Mouse (Mus musculus): ENCODE measurements around the gene Tctex1d2. TPM values are rescaled to one million over a fixed set of nuclear protein-coding genes. Genes with fewer than 3 reads are reported as not detected.

Tctex1d2 gene
- total and polyA plus RNA-seq, 3 experiments, result 13.0 to 239 (median 23.7) TPM

DNA sequence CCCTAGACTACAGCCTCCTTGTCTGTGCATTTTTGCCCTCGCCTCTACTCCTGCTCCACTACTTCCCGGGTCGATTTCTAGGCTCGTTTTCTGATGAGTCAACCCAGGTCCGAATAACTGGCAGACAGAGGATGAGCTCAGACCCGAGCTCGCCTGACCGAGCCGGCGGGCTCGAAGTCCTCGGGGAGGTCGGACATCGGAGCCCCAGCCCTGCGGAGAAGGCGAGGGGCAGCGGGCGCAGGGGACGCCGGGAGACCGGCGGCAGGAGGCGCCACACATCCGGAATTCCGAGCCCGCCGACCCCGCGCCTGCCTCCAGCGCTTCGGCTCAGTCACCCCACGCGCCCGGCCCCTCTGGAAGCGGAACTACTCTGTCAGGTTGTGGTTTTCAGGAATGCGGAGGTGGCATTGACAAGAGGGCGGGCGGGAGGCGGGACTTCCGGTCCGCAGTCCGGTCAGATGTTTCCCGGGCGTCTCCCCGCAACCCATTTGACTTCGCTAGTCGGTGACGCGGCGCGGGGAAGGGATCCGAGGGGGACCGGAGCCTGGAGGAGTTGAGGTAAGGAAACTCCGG lies 11.1 kb downstream of the Tctex1d2 start, which contains the start of gene Pcyt1a (continued):
- TF ChIP-seq UBTF (IDR thresholded peaks at IDR 0.05; ENCODE audit: borderline replicate concordance, insufficient read depth, low read depth, low read length) (peak; percentile 99), MAFK (IDR thresholded peaks at IDR 0.05; ENCODE audit: borderline replicate concordance, low read depth, low read length) (no peak), TCF12 (IDR thresholded peaks at IDR 0.05; ENCODE audit: low read depth, low read length) (peak; percentile 84), USF2 (IDR thresholded peaks at IDR 0.05; ENCODE audit: borderline replicate concordance in 1 of 2, insufficient read depth in 1 of 2, low read depth in 1 of 2, low read length in 2 of 2) (no peak), JUND (IDR thresholded peaks at IDR 0.05; ENCODE audit: low read depth, low read length) (no peak), ELF1 (IDR thresholded peaks at IDR 0.05; ENCODE audit: low read depth, low read length) (peak; percentile 94), RCOR1 (IDR thresholded peaks at IDR 0.05; ENCODE audit: low read depth, low read length) (no peak), TBP (IDR thresholded peaks at IDR 0.05; ENCODE audit: low read depth, low read length) (peak; percentile 89), POLR2AphosphoS5 (IDR thresholded peaks at IDR 0.05; ENCODE audit: borderline replicate concordance, low read depth, low read length) (no peak), MEF2A (IDR thresholded peaks at IDR 0.05; ENCODE audit: extremely low read depth, insufficient replicate concordance, low read depth, low read length, poor library complexity, severe bottlenecking) (0 out of 2 replicates have a peak, but pooled peaks have one; percentile 26), SIN3A (IDR thresholded peaks at IDR 0.05; ENCODE audit: low read length) (peak; percentile 95), HCFC1 (IDR thresholded peaks at IDR 0.05; ENCODE audit: low read depth, low read length) (peak; percentile 86), CTCF (IDR thresholded peaks at IDR 0.05 in 2 of 3, conservative IDR thresholded peaks at IDR 0.05 in 1 of 3; ENCODE audit: control insufficient read depth in 1 of 3, insufficient read depth in 1 of 3, low read depth in 2 of 3, low read length in 3 of 3, poor library complexity in 1 of 3, severe bottlenecking in 1 of 3) (peak in 2 of 3 experiments; percentile 9 to 38; a peak in 2 of 6 replicates), MAX (IDR thresholded peaks at IDR 0.05; ENCODE audit: low read length) (peak; percentile 86), KAT2A (conservative IDR thresholded peaks at IDR 0.05; ENCODE audit: low read depth, low read length) (no peak; the same call in 1 of the 2 replicates), ZMIZ1 (IDR thresholded peaks at IDR 0.05; ENCODE audit: low read depth, low read length) (peak; percentile 65; the same call in 1 of the 2 replicates), ZC3H11A (IDR thresholded peaks at IDR 0.05; ENCODE audit: low read depth, low read length) (no peak), SMC3 (IDR thresholded peaks at IDR 0.05; ENCODE audit: low read depth, low read length) (no peak)

DNA sequence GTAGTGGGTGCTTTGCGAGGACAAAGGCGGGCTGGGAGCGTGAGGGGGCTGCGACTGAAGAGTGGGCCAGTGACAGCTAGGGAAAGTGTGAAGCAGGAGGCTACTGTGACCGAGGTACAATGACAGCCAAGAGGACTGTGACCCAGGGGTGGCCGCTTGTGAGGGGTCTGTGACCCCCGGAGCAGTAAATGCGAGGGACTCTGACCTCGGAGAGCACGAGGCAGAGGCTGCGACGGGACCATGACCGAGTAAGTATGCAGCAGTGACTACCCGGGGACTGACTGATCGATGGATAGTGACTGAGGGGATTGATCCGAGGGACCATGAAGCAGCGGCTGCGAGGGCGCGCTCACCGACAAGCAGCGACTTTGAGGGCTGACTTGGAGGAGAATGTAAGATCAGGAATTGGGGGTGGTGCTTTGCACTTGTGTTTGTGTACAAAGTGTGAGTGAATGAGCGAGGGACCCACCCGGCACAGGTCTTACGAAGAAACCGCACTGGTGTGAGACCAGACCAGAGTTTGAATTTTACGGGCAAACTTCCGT lies 11.6 kb downstream of the Tctex1d2 start:
- no peak for TF ChIP-seq CTCF (IDR thresholded peaks at IDR 0.05 in 2 of 3, conservative IDR thresholded peaks at IDR 0.05 in 1 of 3; ENCODE audit: control insufficient read depth in 1 of 3, insufficient read depth in 1 of 3, low read depth in 2 of 3, low read length in 3 of 3, poor library complexity in 1 of 3, severe bottlenecking in 1 of 3)
- TF ChIP-seq NELFE (IDR thresholded peaks at IDR 0.05; ENCODE audit: low read depth, low read length), result no peak
- TF ChIP-seq MAX (IDR thresholded peaks at IDR 0.05; ENCODE audit: low read length), result peak; percentile 21; the same call in 1 of the 2 replicates
- TF ChIP-seq POLR2A (IDR thresholded peaks at IDR 0.05; ENCODE audit: control insufficient read depth in 1 of 2, insufficient read depth in 1 of 2, low read depth in 1 of 2, low read length in 2 of 2, poor library complexity in 1 of 2), result peak in 1 of 2 experiments; percentile 17; a peak in 1 of 4 replicates
- H3K9me3 ChIP-seq (replicated peaks; ENCODE audit: insufficient read depth, low read length), result no peaks in the 10 kb centered on the region
- H3K4me1 ChIP-seq (ENCODE audit: control insufficient read depth in 1 of 2, insufficient read depth in 2 of 2, low read length in 2 of 2), result peaks cover 12 to 16% of the 10 kb centered on the region in 2 experiments
- peaks cover 18% of the 10 kb centered on the region for H3K79me2 ChIP-seq (ENCODE audit: control insufficient read depth, insufficient read depth, low read length, poor library complexity)
- H3K36me3 ChIP-seq (ENCODE audit: control insufficient read depth in 1 of 2, insufficient read depth in 2 of 2, low read length in 2 of 2), result peaks cover 0 to 29% of the 10 kb centered on the region in 2 experiments; a peak in 2 of 4 replicates
- H3K27ac ChIP-seq (ENCODE audit: control insufficient read depth, low read depth, low read length), result peak overlapping the region; percentile 43
- H3K4me3 ChIP-seq (ENCODE audit: control insufficient read depth in 1 of 2, insufficient read depth in 1 of 2, low read depth in 2 of 2, low read length in 2 of 2), result peak overlapping the region; percentile 75 to 82
- DNase-seq (ENCODE audit: low read depth, low spot score), result no peak
- peak overlapping the region; percentile 77 for H3K9ac ChIP-seq (ENCODE audit: control insufficient read depth, low read depth, low read length, poor library complexity, severe bottlenecking)
- no peaks in the 10 kb centered on the region for H3K27me3 ChIP-seq (ENCODE audit: control insufficient read depth in 1 of 2, insufficient read depth in 2 of 2, low read length in 2 of 2)

Data from MEL (cell line).